ENCODE assay signal across 9 mouse cellular contexts in the genomic region with DNA sequence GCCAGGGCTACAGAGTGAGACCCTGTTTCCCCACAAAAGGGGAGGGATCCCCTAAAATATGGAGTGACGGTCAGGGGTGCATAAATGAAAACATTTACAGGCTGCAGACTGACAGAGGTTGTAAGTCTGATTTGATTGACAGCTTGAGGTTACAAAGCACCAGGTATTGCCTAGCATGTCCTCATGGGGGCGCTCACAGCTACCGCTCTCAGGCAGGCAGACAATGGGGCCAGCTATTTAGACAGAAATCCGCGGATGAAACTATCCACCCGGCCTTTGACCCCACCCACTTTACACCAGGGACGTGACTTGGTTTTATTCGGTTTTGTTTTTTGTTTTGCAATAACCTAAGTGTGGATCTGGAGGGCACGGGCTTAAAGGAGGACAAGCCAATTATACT. TPM values are rescaled to one million over a fixed set of nuclear protein-coding genes. Genes with fewer than 3 reads are reported as not detected.
DNase-seq lines count a peak whose midpoint lies in the region; ATAC-seq and TF ChIP-seq lines count a peak whose summit lies in the region.
"Had no signal": no experiment of that assay in that cellular context is flagged by ENCODE, and none has a peak within 500 bp of the region (broad histone marks: within the 10 kb centered on the region; RNA-seq: fewer than 3 reads in every experiment).

No protein-coding gene starts in this region.

- H3K4me2 ChIP-seq in embryonic facial prominence, embryonic 14.5 days (ENCODE audit: low read depth, low read length): no peak overlapping the region
- no peak overlapping the region for H3K4me2 ChIP-seq in limb, embryonic 11.5 days (ENCODE audit: low read depth, severe bottlenecking)
- H3K4me2 ChIP-seq in neural tube, embryonic 13.5 days: no peak overlapping the region

- H3K27me3 ChIP-seq in E14TG2a.4 (ENCODE audit: insufficient read depth, low read length): no peaks in the 10 kb centered on the region
- H3K27me3 ChIP-seq in embryonic facial prominence, embryonic 14.5 days (replicated peaks; ENCODE audit: control insufficient read depth, insufficient read depth, low read length): no peaks in the 10 kb centered on the region
- H3K27me3 ChIP-seq in limb, embryonic 11.5 days (ENCODE audit: control insufficient read depth, insufficient read depth, low read length): no peaks in the 10 kb centered on the region
- peaks cover 3% of the 10 kb centered on the region for H3K27me3 ChIP-seq in neural tube, embryonic 13.5 days

- TF ChIP-seq CTCF in E14TG2a.4 (conservative IDR thresholded peaks at IDR 0.05; ENCODE audit: low read length): peak; percentile 68

- H3K4me3 ChIP-seq in E14TG2a.4 (replicated peaks; ENCODE audit: low read length): no peak overlapping the region
- no peak overlapping the region for H3K4me3 ChIP-seq in embryonic facial prominence, embryonic 14.5 days (ENCODE audit: low read depth, low read length)
- H3K4me3 ChIP-seq in limb, embryonic 11.5 days (ENCODE audit: low read depth, low read length): no peak overlapping the region
- no peak overlapping the region for H3K4me3 ChIP-seq in neural tube, embryonic 13.5 days

- ATAC-seq in embryonic facial prominence, embryonic 14.5 days (ENCODE audit: low read depth): peak; percentile 13; the same call in 1 of the 2 replicates
- ATAC-seq in limb, embryonic 11.5 days (ENCODE audit: insufficient number of reproducible peaks, low FRiP score, low TSS enrichment, low read depth): no peak
- ATAC-seq in neural tube, embryonic 13.5 days (ENCODE audit: low read depth): no peak

- no peaks in the 10 kb centered on the region for H3K9me3 ChIP-seq in E14TG2a.4 (ENCODE audit: low read length)
- no peaks in the 10 kb centered on the region for H3K9me3 ChIP-seq in embryonic facial prominence, embryonic 14.5 days (ENCODE audit: control insufficient read depth, low read length)
- no peaks in the 10 kb centered on the region for H3K9me3 ChIP-seq in limb, embryonic 11.5 days (ENCODE audit: control insufficient read depth, low read length)
- no peaks in the 10 kb centered on the region for H3K9me3 ChIP-seq in neural tube, embryonic 13.5 days

- DNase-seq in kidney, adult 9 months: peak; percentile 62
- DNase-seq in kidney, adult 11 months: no peak
- DNase-seq in adrenal gland, postnatal 14 days: peak; percentile 79
- peak; percentile 57 for DNase-seq in embryonic facial prominence, embryonic 14.5 days (ENCODE audit: low spot score)
- peak; percentile 77 for DNase-seq in limb, embryonic 11.5 days (ENCODE audit: low spot score)
- DNase-seq in frontal cortex, postnatal 36 days (ENCODE audit: low spot score in 2 of 2): no peak

- no peak overlapping the region for H3K9ac ChIP-seq in embryonic facial prominence, embryonic 14.5 days (ENCODE audit: low read depth, low read length)
- H3K9ac ChIP-seq in limb, embryonic 11.5 days (ENCODE audit: low read length): no peak overlapping the region
- H3K9ac ChIP-seq in neural tube, embryonic 13.5 days: 0 out of 2 replicates have a peak overlapping the region, but pooled peaks have one; percentile 23

- WGBS in embryonic facial prominence, embryonic 14.5 days: 18% methylated on average over 9 of the region's 9 CpGs
- 20% methylated on average over 9 of the region's 9 CpGs for WGBS in limb, embryonic 11.5 days
- 9% methylated on average over 9 of the region's 9 CpGs for WGBS in neural tube, embryonic 13.5 days

- H3K4me1 ChIP-seq in E14TG2a.4 (replicated peaks; ENCODE audit: low read depth, low read length): peaks cover 59% of the 10 kb centered on the region
- H3K4me1 ChIP-seq in embryonic facial prominence, embryonic 14.5 days (ENCODE audit: control insufficient read depth, insufficient read depth, low read length): peaks cover 15% of the 10 kb centered on the region
- peaks cover 17% of the 10 kb centered on the region for H3K4me1 ChIP-seq in limb, embryonic 11.5 days (ENCODE audit: control insufficient read depth, insufficient read depth, low read length)
- H3K4me1 ChIP-seq in neural tube, embryonic 13.5 days (replicated peaks): peaks cover 47% of the 10 kb centered on the region

- no peak overlapping the region for H3K27ac ChIP-seq in embryonic facial prominence, embryonic 14.5 days (replicated peaks; ENCODE audit: low read depth, low read length)
- H3K27ac ChIP-seq in limb, embryonic 11.5 days (replicated peaks; ENCODE audit: low read depth, low read length): no peak overlapping the region
- no peak overlapping the region for H3K27ac ChIP-seq in neural tube, embryonic 13.5 days (replicated peaks)

- peaks cover 76% of the 10 kb centered on the region for H3K36me3 ChIP-seq in E14TG2a.4 (ENCODE audit: insufficient read depth, low read length)
- H3K36me3 ChIP-seq in embryonic facial prominence, embryonic 14.5 days (ENCODE audit: control insufficient read depth, insufficient read depth, low read length): peaks cover 26% of the 10 kb centered on the region
- H3K36me3 ChIP-seq in limb, embryonic 11.5 days (ENCODE audit: control insufficient read depth, insufficient read depth, low read length): no peaks in the 10 kb centered on the region
- H3K36me3 ChIP-seq in neural tube, embryonic 13.5 days: no peaks in the 10 kb centered on the region

RNA-seq across cellular contexts. Expression of a gene that starts 24.1 kb away (rescaled TPM):
- total RNA-seq in adrenal gland, postnatal 14 days (2021): 13.5 and 15.1 TPM in 2 replicates
- polyA plus RNA-seq in embryonic facial prominence, embryonic 14.5 days (2014; fragmentation: Nextera tagmentation; extraction: Ambion mirVana): 16.6 and 18.2 TPM in 2 replicates
- polyA plus RNA-seq in limb, embryonic 11.5 days (2014; fragmentation: Nextera tagmentation; extraction: Ambion mirVana): 6.7 and 8.9 TPM in 2 replicates
- polyA plus RNA-seq in neural tube, embryonic 13.5 days (2015; fragmentation: Nextera tagmentation; extraction: Ambion mirVana): 7.1 and 7.2 TPM in 2 replicates

RNA-seq across cellular contexts. Expression of a gene that starts 25.6 kb away (rescaled TPM):
- total RNA-seq in adrenal gland, postnatal 14 days (2021): 0.15 and 0.45 TPM in 2 replicates
- polyA plus RNA-seq in embryonic facial prominence, embryonic 14.5 days (2014; fragmentation: Nextera tagmentation; extraction: Ambion mirVana): 11.0 and 15.8 TPM in 2 replicates
- polyA plus RNA-seq in limb, embryonic 11.5 days (2014; fragmentation: Nextera tagmentation; extraction: Ambion mirVana): 0.52 and 0.83 TPM in 2 replicates
- polyA plus RNA-seq in neural tube, embryonic 13.5 days (2015; fragmentation: Nextera tagmentation; extraction: Ambion mirVana): 0.55 and 0.74 TPM in 2 replicates

RNA-seq across cellular contexts. Expression of a gene that starts 32.1 kb away (rescaled TPM):
- not detected in 2 replicates for total RNA-seq in adrenal gland, postnatal 14 days (2021)
- polyA plus RNA-seq in embryonic facial prominence, embryonic 14.5 days (2014; fragmentation: Nextera tagmentation; extraction: Ambion mirVana): not detected in 2 replicates
- not detected in 2 replicates for polyA plus RNA-seq in limb, embryonic 11.5 days (2014; fragmentation: Nextera tagmentation; extraction: Ambion mirVana)
- not detected in 2 replicates for polyA plus RNA-seq in neural tube, embryonic 13.5 days (2015; fragmentation: Nextera tagmentation; extraction: Ambion mirVana)
- polyA plus RNA-seq: lung, embryonic 16.5 days had no signal

RNA-seq across cellular contexts. Expression of a gene that starts 57.4 kb away (rescaled TPM):
- 2.1 and 2.4 TPM in 2 replicates for total RNA-seq in adrenal gland, postnatal 14 days (2021)
- 4.8 and 6.9 TPM in 2 replicates for polyA plus RNA-seq in embryonic facial prominence, embryonic 14.5 days (2014; fragmentation: Nextera tagmentation; extraction: Ambion mirVana)
- 5.4 and 6.1 TPM in 2 replicates for polyA plus RNA-seq in limb, embryonic 11.5 days (2014; fragmentation: Nextera tagmentation; extraction: Ambion mirVana)
- polyA plus RNA-seq in neural tube, embryonic 13.5 days (2015; fragmentation: Nextera tagmentation; extraction: Ambion mirVana): 18.4 and 20.3 TPM in 2 replicates

Comparison
In these comparisons a context has a peak if more than half of its experiments do, and no peak if none do; other contexts are left out.
1. DNase-seq: peak in kidney, adult 9 months (single experiment), adrenal gland, postnatal 14 days (single experiment), embryonic facial prominence, embryonic 14.5 days (single experiment) and limb, embryonic 11.5 days (single experiment); none in kidney, adult 11 months (single experiment) and frontal cortex, postnatal 36 days (0 of 2).